Mouse (Mus musculus) lung, adult 2 months (tissue): ENCODE measurements at regions not wholly inside any gene's neighbourhood (a gene's known extent, or its start where the extent isn't known, plus 50 kb on each side); places are given as distances from the start of the nearest gene placed in this dataset.

Experiments
- CTCF ChIP-seq: fragments of 200-500 bp; IDR thresholded peaks from 2 replicates; pipeline ENCODE4 v1.5.1; 2011; ENCODE audit warnings: mild to moderate bottlenecking, low read length, control low read depth; ENCODE audit not compliant: insufficient read depth
- POLR2A ChIP-seq: fragments of 200-500 bp; IDR thresholded peaks from 2 replicates; pipeline ENCODE4 v1.6.1; 2011; ENCODE audit warnings: low read depth, mild to moderate bottlenecking, control low read depth, low read length, borderline replicate concordance; ENCODE audit errors: extremely low read depth

DNA sequence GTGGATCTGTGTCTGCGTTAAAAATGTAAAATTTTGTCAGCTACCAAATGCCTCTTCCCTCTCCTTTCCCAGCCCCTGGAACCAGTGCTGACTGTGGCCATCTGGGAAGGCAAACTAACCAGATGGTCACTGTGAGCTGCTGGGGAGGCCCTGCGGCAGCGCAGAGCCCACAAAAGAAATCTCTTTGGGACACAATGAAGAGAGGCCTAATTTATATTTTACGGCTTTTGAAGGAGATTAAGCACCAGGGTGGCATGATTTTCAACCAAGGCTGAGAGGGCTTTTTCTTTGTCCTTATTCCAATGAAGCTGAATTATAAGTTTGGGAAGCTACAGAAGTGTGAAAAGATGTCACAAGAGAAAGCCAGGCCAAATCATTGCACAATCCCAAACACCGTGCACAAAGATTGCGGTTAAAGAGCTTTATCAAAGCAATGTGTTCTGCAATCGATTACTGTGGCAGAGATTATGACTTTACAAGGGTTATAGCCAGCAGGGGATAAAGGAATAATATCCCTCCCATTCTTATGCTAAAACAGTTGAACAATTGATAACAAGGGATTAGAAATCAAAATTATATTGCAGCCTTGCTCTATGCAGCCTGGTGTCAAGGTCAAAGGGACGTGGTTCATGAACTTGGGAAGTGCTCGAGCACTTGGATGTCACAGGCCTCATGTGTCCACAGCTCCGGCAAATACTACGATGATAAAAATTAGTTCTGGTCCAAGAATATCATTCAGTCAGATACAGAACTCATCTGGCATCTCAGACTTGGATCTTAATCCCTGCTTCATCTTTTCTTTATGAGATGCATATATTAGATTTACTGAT lies 237.6 kb downstream of the Pros1 start:
- TF ChIP-seq CTCF (no peak), POLR2A (no peak)
